Mouse (Mus musculus) heart, embryonic 16.5 days (tissue): ENCODE results near the gene U2af1l4. TPM values are rescaled to one million over a fixed set of nuclear protein-coding genes. Genes with fewer than 3 reads are reported as not detected.
A peak's percentile ranks its signal among the peaks of the same experiment; 100 is the strongest.

ENCODE experiments used
- ATAC-seq: fragments of 200-750 bp; cut with Nextera tagmentation; replicated peaks from 2 replicates; pipeline ENCODE4 v1.8.0; 2017; ENCODE audit warnings: moderate number of reproducible peaks; ENCODE audit not compliant: insufficient read depth, low FRiP score; ENCODE audit errors: extremely low read depth
- H3K27ac ChIP-seq: fragments of 300-500 bp; sonication (generic); 2 replicates; pipeline ENCODE4 v1.5.1; 2014; ENCODE audit warnings: mild to moderate bottlenecking, low read length, control low read depth, moderate library complexity
- H3K27me3 ChIP-seq: fragments of 300-500 bp; sonication (generic); 2 replicates; pipeline ENCODE4 v1.6.1; 2014; ENCODE audit warnings: low read length, mixed read lengths; ENCODE audit not compliant: control insufficient read depth, insufficient read depth
- H3K36me3 ChIP-seq: fragments of 300-500 bp; sonication (generic); 2 replicates; pipeline ENCODE4 v1.6.1; 2014; ENCODE audit not compliant: control insufficient read depth, insufficient read depth
- H3K4me1 ChIP-seq: fragments of 300-500 bp; sonication (generic); 2 replicates; pipeline ENCODE4 v1.6.1; 2014; ENCODE audit warnings: low read length, mixed read lengths; ENCODE audit not compliant: control insufficient read depth, insufficient read depth
- H3K4me2 ChIP-seq: fragments of 300-500 bp; sonication (generic); 2 replicates; pipeline ENCODE4 v1.6.1; 2014; ENCODE audit warnings: low read depth, mild to moderate bottlenecking, control low read depth, low read length
- H3K4me3 ChIP-seq: fragments of 300-500 bp; sonication (generic); 2 replicates; pipeline ENCODE4 v1.5.1; 2014; ENCODE audit warnings: mild to moderate bottlenecking, control low read depth, low read length
- H3K9ac ChIP-seq: fragments of 300-500 bp; sonication (generic); 2 replicates; pipeline ENCODE4 v1.6.1; 2014; ENCODE audit warnings: low read length, control low read depth
- H3K9me3 ChIP-seq: fragments of 300-500 bp; sonication (generic); replicated peaks from 2 replicates; pipeline ENCODE4 v1.6.1; 2016; ENCODE audit warnings: low read length; ENCODE audit not compliant: control insufficient read depth
- WGBS: fragments of 180-500 bp; shearing (Covaris S2); extraction: QIAGEN DNeasy Blood & Tissue Kit; methylation state at CpG from one replicate; pipeline ENCODE4 v1.1.7; 2014; 5-methylcytosine and 5-hydroxymethylcytosine counted together
- polyA plus RNA-seq: library from polyadenylated mRNA; unstranded; fragments of >200 nt; fragmentation: Nextera tagmentation; extraction: Ambion mirVana; gene quantifications from 2 replicates; pipeline ENCODE4 v1.2.1, GENCODE M21; 2015

Gene U2af1l4
- polyA plus RNA-seq, 1 experiment from 2014 or later = 104 TPM

DNA sequence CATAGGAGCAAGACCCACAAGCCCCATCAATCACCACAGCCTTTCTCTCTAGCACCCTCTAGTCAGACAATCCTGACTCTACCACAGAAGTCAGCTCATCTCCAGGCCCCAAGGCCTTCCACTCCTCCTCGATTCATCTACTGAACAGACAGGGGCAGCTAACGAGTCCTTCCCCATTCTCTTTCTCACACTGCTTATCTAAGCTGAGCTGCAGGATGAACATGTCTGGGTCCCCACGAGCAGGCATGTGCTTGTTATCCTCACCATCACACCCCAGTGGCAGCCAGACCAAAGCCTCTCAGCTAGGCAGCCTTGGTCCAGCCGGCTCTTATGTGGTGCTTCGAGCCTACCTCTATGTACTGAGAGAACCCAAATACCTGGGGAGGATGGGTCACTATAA, 9.3 kb downstream of the U2af1l4 start:
- Histone ChIP-seq H3K4me2 (no peak overlapping the region), H3K27ac (no peak overlapping the region), H3K4me1 (peaks cover 7% of the 10 kb centered on the region; the same call in 1 of the 2 replicates), H3K9ac (no peak overlapping the region), H3K36me3 (peaks cover 84% of the 10 kb centered on the region), H3K4me3 (no peak overlapping the region), H3K9me3 (no peaks in the 10 kb centered on the region), H3K27me3 (no peaks in the 10 kb centered on the region)
- 87% methylated on average over 5 of the region's 5 CpGs for WGBS
- ATAC-seq = no peak

DNA sequence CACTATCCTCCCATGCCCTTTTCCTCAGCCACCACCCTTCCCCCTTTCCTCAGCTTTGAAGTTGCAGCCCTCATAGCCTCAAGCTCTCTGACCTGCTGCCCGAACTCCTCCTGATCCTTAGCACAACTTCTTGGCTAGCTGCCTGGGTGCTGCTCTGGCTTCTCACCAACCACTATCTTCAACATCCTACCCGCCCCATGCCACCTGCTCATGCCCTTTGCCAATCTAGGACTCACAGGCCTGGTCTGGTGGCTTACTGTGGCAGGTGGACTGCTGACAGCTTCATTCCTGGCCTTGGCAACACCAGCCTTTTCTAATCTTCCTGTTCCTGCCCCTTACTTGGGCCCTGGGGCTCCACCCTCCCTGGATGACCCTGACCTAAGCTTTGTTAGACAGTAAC, 9.9 kb downstream of the U2af1l4 start:
- Histone ChIP-seq H3K9me3 (no peaks in the 10 kb centered on the region), H3K9ac (no peak overlapping the region), H3K27ac (0 out of 2 replicates have a peak overlapping the region, but pooled peaks have one; percentile 7), H3K36me3 (peaks cover 86% of the 10 kb centered on the region), H3K4me2 (no peak overlapping the region), H3K4me1 (peaks cover 7% of the 10 kb centered on the region; the same call in 1 of the 2 replicates), H3K27me3 (no peaks in the 10 kb centered on the region), H3K4me3 (no peak overlapping the region)
- ATAC-seq = peak; percentile 35
- WGBS = 49% methylated on average over 2 of the region's 2 CpGs

DNA sequence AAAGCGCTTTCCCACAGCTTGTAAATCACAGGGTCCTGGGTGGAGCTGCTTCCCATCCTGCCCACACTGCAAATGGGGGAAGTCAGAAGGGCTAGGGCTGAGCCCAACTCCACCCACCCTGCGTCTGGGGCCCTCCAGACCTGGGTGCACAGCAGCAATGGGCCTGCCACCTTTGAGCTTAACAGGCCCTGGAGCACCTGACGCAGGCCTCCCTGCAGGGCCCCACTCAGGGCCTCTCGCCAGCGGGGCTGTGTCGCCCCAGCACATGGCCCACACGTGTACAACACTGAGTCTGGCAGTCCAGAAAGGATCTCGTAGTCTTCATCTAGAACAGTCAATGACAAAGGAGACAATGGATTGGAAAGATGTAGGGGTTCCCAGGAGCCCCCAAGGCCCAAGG, 16.8 kb downstream of the U2af1l4 start:
- WGBS = 89% methylated on average over 8 of the region's 8 CpGs
- Histone ChIP-seq H3K4me1 (no peaks in the 10 kb centered on the region), H3K36me3 (peaks cover 87% of the 10 kb centered on the region), H3K27me3 (no peaks in the 10 kb centered on the region), H3K9me3 (no peaks in the 10 kb centered on the region), H3K9ac (no peak overlapping the region), H3K27ac (no peak overlapping the region), H3K4me3 (no peak overlapping the region), H3K4me2 (no peak overlapping the region)
- no peak; the same call in 1 of the 2 replicates for ATAC-seq

DNA sequence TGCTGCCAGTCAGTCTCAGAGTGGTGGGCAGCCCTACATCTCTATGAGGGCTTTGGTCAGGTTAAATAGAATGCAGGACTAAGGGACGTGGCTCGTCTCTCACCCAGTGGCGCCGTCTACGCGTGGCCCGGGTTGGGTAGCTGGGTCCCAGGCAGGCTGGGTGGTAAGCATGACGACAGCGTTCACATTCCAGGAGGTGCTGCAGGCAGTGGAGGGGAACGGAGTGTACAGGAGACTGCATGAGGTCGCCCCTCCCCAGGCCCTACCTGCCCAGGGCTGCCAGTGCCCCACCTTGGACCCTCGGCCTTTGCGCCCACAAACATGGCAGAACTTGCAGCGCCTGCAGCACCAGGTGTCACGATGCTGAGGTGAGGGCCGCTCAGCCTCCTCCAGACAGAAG, 18.4 kb downstream of the U2af1l4 start:
- H3K4me3 ChIP-seq = no peak overlapping the region
- no peak for ATAC-seq
- no peaks in the 10 kb centered on the region for H3K9me3 ChIP-seq
- 93% methylated on average over 16 of the region's 16 CpGs for WGBS
- H3K27me3 ChIP-seq = no peaks in the 10 kb centered on the region
- no peak overlapping the region for H3K9ac ChIP-seq
- no peak overlapping the region for H3K4me2 ChIP-seq
- peaks cover 87% of the 10 kb centered on the region for H3K36me3 ChIP-seq
- no peak overlapping the region for H3K27ac ChIP-seq
- no peaks in the 10 kb centered on the region for H3K4me1 ChIP-seq

DNA sequence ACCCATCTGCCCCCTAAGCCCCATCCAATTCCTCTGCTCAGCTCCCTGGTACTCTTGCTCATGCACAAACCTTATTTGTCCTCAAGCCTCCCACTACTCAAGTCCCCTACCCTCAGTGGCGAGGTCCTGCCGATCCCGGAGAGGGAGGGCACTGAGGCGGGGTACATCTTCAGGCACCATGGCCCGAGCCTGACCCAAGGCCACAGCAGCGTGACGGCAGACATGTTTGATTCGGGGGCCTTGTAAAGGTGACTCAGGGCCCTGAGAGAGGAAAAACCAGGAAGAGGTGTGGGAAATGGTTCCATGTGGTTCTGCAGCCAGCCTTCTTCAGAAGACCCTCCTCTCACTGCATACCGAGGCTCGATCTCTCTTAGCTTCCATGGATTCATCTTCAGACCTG, 21.2 kb downstream of the U2af1l4 start:
- Histone ChIP-seq H3K27me3 (no peaks in the 10 kb centered on the region), H3K4me3 (no peak overlapping the region), H3K4me2 (no peak overlapping the region), H3K9me3 (no peaks in the 10 kb centered on the region), H3K36me3 (peaks cover 60% of the 10 kb centered on the region), H3K4me1 (peaks cover 10% of the 10 kb centered on the region), H3K9ac (no peak overlapping the region), H3K27ac (no peak overlapping the region)
- no peak for ATAC-seq
- WGBS = 92% methylated on average over 10 of the region's 10 CpGs

DNA sequence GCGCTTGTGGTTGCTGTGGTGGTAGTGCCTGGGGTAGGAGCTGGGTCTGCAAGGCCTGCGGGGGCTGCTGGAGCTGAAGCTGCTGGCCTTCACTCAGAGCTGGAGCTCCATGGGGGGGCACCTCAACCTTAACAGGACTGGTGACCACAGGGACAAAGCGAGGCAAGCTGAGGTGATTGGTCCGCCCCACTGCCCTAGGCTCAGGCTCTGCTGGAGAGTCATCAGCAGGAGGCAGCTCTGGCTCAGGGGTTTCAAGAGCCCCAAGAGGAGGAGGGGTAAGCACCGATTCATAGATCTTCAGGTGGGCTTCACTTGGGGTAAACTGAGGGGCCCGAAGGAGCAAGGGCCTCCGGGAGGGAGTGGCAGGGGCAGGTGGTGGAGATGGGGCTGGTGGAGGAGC, 22.1 kb downstream of the U2af1l4 start:
- WGBS = 93% methylated on average over 7 of the region's 7 CpGs
- Histone ChIP-seq H3K27me3 (no peaks in the 10 kb centered on the region), H3K4me2 (no peak overlapping the region), H3K9ac (no peak overlapping the region), H3K4me1 (peaks cover 17% of the 10 kb centered on the region), H3K9me3 (no peaks in the 10 kb centered on the region), H3K36me3 (peaks cover 52% of the 10 kb centered on the region), H3K27ac (no peak overlapping the region), H3K4me3 (no peak overlapping the region)
- ATAC-seq = no peak

DNA sequence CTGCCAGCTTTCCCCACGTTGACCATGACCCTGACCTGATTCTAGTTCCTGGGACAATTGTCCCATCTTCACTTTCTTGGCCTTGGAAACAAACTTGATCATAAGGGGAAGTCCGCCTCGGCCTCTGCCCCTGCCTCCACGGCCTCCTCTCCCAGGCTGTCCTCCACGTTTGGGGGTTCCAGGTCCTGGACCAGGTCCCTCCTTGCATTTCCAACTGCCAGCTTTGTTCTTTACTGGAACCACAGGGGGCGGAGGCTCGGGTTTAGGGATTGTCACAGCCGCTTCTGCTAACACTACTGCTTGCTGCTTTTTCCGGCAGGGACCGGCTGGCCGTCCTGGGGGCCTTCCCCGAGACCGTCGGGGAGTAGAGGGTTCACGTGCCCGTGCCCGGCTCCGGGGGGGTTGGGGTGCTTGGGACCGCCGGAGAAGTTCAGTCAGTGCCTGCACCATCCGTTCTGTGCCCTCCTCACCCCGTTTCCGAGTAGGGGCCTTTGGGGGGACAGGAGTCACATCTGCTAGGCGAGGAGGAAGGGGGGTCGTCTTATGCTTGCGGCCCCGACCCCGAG, 23.4 kb downstream of the U2af1l4 start:
- H3K4me3 ChIP-seq = no peak overlapping the region
- H3K27ac ChIP-seq = no peak overlapping the region
- peaks cover 44% of the 10 kb centered on the region for H3K36me3 ChIP-seq
- no peak overlapping the region; the same call in 1 of the 2 replicates for H3K4me2 ChIP-seq
- H3K9ac ChIP-seq = no peak overlapping the region
- H3K4me1 ChIP-seq = peaks cover 17% of the 10 kb centered on the region
- H3K9me3 ChIP-seq = no peaks in the 10 kb centered on the region
- 91% methylated on average over 28 of the region's 28 CpGs for WGBS
- ATAC-seq = no peak
- H3K27me3 ChIP-seq = no peaks in the 10 kb centered on the region

DNA sequence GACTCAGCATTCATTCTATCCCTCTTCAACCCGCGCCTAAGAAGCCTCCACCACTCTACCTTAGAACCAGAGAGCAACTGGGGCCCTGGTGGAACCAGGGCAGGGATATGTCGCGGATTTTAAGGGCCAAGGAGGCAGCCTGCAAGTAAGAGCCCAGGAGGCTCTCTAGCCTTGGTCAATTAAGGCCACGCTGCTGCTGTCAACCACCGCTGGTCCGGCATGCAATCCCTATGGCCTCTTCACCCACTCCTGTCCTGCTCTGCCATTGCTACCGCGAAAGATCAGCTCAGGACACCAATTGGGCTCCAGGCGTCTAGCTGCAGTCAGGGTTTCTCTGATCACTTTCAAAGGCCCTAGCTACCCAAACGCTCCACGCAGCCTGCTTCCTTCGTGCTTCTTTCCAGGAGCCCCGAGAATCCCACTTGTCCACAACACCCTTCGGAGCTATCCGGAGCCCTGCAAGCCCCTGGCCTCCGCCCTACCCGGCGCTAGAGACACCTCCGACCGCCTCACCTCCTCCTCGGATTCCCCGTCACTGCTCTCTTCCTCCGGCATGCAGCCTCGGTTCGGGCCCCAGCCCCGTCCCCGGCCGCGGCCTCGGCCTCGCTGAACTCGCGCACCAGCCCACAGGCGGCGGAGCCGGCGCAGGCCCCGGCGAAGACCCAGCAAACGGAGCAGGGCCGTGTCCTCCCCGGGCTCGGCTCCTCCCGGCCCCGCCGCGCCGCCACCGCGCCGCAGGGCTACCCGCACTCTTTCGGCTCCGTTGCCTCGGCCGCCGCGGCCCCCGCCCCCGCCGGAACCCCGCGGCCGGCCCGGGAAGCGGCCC, 25.0 kb downstream of the U2af1l4 start:
- 1% methylated on average over 67 of the region's 67 CpGs for WGBS
- peaks cover 29% of the 10 kb centered on the region for H3K36me3 ChIP-seq
- ATAC-seq = peak; percentile 12

More for the DNA sequence above, 25.0 kb downstream of the U2af1l4 start:
- H3K27me3 ChIP-seq = no peaks in the 10 kb centered on the region
- no peaks in the 10 kb centered on the region for H3K9me3 ChIP-seq
- H3K4me3 ChIP-seq = peak overlapping the region; percentile 71
- H3K4me1 ChIP-seq = peaks cover 17% of the 10 kb centered on the region
- peak overlapping the region; percentile 80 for H3K27ac ChIP-seq
- H3K9ac ChIP-seq = peak overlapping the region; percentile 88
- peak overlapping the region; percentile 98 for H3K4me2 ChIP-seq
